Mouse (Mus musculus) limb, embryonic 12.5 days (tissue): ENCODE measurements around the gene Wdr81. TPM values are rescaled to one million over a fixed set of nuclear protein-coding genes. Genes with fewer than 3 reads are reported as not detected.
A peak's percentile ranks its signal among the peaks of the same experiment; 100 is the strongest.

Experiments
- ATAC-seq: fragments of 200-750 bp; cut with Nextera tagmentation; 2 replicates; pipeline ENCODE4 v1.8.0; 2017; ENCODE audit warnings: low read depth, moderate TSS enrichment; ENCODE audit not compliant: insufficient number of reproducible peaks, insufficient read depth, low FRiP score, low TSS enrichment
- H3K27ac ChIP-seq: fragments of 300-500 bp; sonication (generic); 2 replicates; pipeline ENCODE4 v1.5.1; 2016; ENCODE audit warnings: mild to moderate bottlenecking, moderate library complexity
- H3K27me3 ChIP-seq: fragments of 300-500 bp; sonication (generic); 2 replicates; pipeline ENCODE4 v1.6.1; 2016; ENCODE audit warnings: mild to moderate bottlenecking, moderate library complexity
- H3K36me3 ChIP-seq: fragments of 300-500 bp; sonication (generic); 2 replicates; pipeline ENCODE4 v1.6.1; 2016; ENCODE audit warnings: mild to moderate bottlenecking, moderate library complexity
- H3K4me1 ChIP-seq: fragments of 300-500 bp; sonication (generic); replicated peaks from 2 replicates; pipeline ENCODE4 v1.6.1; 2016
- H3K4me2 ChIP-seq: fragments of 300-500 bp; sonication (generic); 2 replicates; pipeline ENCODE4 v1.6.1; 2016; ENCODE audit warnings: mild to moderate bottlenecking, moderate library complexity
- H3K4me3 ChIP-seq: fragments of 300-500 bp; sonication (generic); replicated peaks from 2 replicates; pipeline ENCODE4 v1.5.1; 2016; ENCODE audit warnings: mild to moderate bottlenecking
- H3K9ac ChIP-seq: fragments of 300-500 bp; sonication (generic); replicated peaks from 2 replicates; pipeline ENCODE4 v1.6.1; 2016; ENCODE audit warnings: mild to moderate bottlenecking, moderate library complexity
- H3K9me3 ChIP-seq: fragments of 300-500 bp; sonication (generic); 2 replicates; pipeline ENCODE4 v1.6.1; 2016; ENCODE audit warnings: mild to moderate bottlenecking, moderate library complexity
- WGBS: fragments of 180-500 bp; shearing (Covaris S2); methylation state at CpG from one replicate; pipeline ENCODE4 v1.1.7; 2016; 5-methylcytosine and 5-hydroxymethylcytosine counted together
- polyA plus RNA-seq: library from polyadenylated mRNA; unstranded; fragments of >200 nt; fragmentation: Nextera tagmentation; extraction: Ambion mirVana; gene quantifications from 2 replicates; pipeline ENCODE4 v1.2.1, GENCODE M21; 2016

Wdr81 gene
- 6.8 and 7.1 TPM in 2 replicates for polyA plus RNA-seq

GRCm38 (mm10) chr11:75453991-75454930 is at the start of gene Wdr81:
Gene Wdr81 (minus strand): TSS chr11:75454717.
- WGBS: 2% methylated on average over 56 of the region's 56 CpGs
- ATAC-seq: peak; percentile 85
- H3K27ac ChIP-seq: peak within 1 kb of the TSS; percentile 54; the same call in 1 of the 2 replicates

GRCm38 (mm10) chr11:75498126-75498525 is 43.6 kb upstream of the Wdr81 start:
- no peak overlapping the region for H3K4me3 ChIP-seq

More at GRCm38 (mm10) chr11:75453991-75454930, at the start of gene Wdr81:
- H3K4me2 ChIP-seq: peak within 1 kb of the TSS; percentile 100
- peak within 1 kb of the TSS; percentile 74 for H3K9ac ChIP-seq
- peak within 1 kb of the TSS; percentile 68 for H3K4me3 ChIP-seq
- H3K36me3 ChIP-seq: peaks cover 15% of the 10 kb centered on the region
- no peaks in the 10 kb centered on the region for H3K27me3 ChIP-seq
- no peaks in the 10 kb centered on the region for H3K9me3 ChIP-seq
- peaks cover 20% of the 10 kb centered on the region for H3K4me1 ChIP-seq

GRCm38 (mm10) chr11:75494296-75495049 is 40.0 kb upstream of the Wdr81 start:
- Histone ChIP-seq H3K36me3 (peaks cover 100% of the 10 kb centered on the region), H3K27me3 (no peaks in the 10 kb centered on the region), H3K4me3 (no peak overlapping the region), H3K9ac (no peak overlapping the region), H3K27ac (no peak overlapping the region), H3K9me3 (no peaks in the 10 kb centered on the region), H3K4me1 (no peaks in the 10 kb centered on the region), H3K4me2 (no peak overlapping the region)
- ATAC-seq: no peak
- WGBS: 92% methylated on average over 10 of the region's 10 CpGs

More at GRCm38 (mm10) chr11:75498126-75498525, 43.6 kb upstream of the Wdr81 start:
- no peak overlapping the region for H3K27ac ChIP-seq
- H3K27me3 ChIP-seq: no peaks in the 10 kb centered on the region
- no peak for ATAC-seq
- no peaks in the 10 kb centered on the region for H3K9me3 ChIP-seq
- H3K36me3 ChIP-seq: peaks cover 100% of the 10 kb centered on the region
- H3K4me1 ChIP-seq: no peaks in the 10 kb centered on the region
- 94% methylated on average over 1 of the region's 1 CpGs for WGBS
- no peak overlapping the region for H3K9ac ChIP-seq
- H3K4me2 ChIP-seq: no peak overlapping the region

DNA sequence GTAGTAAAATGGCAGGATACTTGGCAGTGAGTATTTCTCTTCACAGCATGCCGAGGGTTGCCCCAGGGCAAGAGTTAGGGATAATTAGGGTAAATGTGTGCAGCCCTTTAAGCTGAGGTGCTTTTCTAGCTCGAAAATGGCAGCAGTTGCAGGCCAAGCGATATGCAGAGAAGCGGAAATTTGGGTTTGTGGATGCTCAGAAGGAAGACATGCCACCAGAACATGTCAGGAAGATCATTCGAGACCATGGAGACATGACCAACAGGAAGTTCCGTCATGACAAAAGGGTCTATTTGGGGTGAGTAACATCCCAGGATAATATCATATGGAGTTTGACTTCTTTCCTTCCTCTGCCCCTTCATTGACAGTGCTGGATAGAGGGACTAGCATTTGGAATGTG is 33.0 kb upstream of the Wdr81 start:
- Histone ChIP-seq H3K27me3 (no peaks in the 10 kb centered on the region; the same call in 1 of the 2 replicates), H3K4me1 (peaks cover 15% of the 10 kb centered on the region), H3K9ac (peak overlapping the region; percentile 97), H3K27ac (no peak overlapping the region), H3K4me2 (peak overlapping the region; percentile 93), H3K4me3 (peak overlapping the region; percentile 97), H3K36me3 (peaks cover 36% of the 10 kb centered on the region), H3K9me3 (no peaks in the 10 kb centered on the region)
- 40% methylated on average over 6 of the region's 6 CpGs for WGBS
- ATAC-seq: no peak

DNA sequence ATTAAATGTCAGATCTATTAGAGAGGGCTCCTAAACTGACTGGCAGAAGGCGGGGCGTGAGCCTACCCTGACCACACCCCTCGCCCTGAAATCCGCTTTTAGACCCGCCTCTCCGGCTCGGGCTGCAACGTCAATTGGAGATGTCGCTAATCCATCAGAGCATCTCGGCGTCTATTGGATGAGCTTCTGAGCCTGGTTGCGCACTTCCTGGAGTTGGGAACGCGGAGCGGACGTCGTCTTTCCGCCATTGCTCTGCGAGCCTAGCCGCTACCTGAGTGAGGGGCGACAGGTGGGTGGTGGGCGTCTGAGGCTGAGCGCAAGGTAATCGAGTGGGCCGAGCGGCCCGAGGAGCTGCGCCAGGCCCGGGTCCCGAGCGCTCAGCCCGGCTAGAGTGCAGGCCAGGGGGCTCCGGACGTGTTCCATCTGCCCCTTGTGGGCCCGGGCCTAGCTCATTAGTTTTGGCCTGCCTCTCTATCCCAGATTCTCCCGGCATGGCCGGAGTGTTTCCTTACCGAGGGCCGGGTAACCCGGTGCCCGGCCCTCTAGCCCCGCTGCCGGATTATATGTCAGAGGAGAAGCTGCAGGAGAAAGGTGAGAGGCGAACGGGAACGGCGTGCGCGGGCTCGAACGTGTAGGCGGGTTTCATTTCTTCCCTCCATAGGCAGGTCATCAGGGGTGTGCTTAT is 32.2 kb upstream of the Wdr81 start, which contains the start of gene Prpf8:
Gene Prpf8 (plus strand): TSS at position 216 of the 685 bp plus-strand sequence.
- Histone ChIP-seq H3K36me3 (peaks cover 29% of the 10 kb centered on the region), H3K9ac (peak within 1 kb of the TSS; percentile 97), H3K27ac (peak within 1 kb of the TSS; percentile 89), H3K4me3 (peak within 1 kb of the TSS; percentile 97), H3K4me1 (peaks cover 15% of the 10 kb centered on the region), H3K27me3 (no peaks in the 10 kb centered on the region; the same call in 1 of the 2 replicates), H3K4me2 (peak within 1 kb of the TSS; percentile 93), H3K9me3 (no peaks in the 10 kb centered on the region)
- ATAC-seq: peak; percentile 96
- under 1% methylated on average over 52 of the region's 52 CpGs for WGBS

DNA sequence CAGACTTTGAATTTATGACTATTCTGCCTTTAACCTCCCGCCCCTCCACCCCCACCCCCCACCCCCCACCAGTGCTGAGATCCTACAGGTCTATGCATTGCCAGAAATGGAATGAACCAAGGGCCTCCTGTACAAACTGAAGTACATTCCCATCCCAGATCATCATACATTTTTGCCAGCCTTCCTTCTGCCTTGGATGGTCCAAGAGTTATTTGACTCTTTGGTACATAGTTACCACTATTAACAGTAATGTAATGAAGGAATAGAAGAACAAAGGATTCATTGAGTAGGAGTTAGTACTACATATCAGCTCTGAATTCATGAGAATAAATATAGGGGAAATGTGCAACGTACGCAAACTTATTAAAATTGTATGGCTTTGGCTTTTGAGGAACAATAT is 31.7 kb upstream of the Wdr81 start:
- Histone ChIP-seq H3K27me3 (no peaks in the 10 kb centered on the region; the same call in 1 of the 2 replicates), H3K27ac (no peak overlapping the region), H3K4me2 (peak overlapping the region; percentile 44), H3K4me1 (peaks cover 15% of the 10 kb centered on the region), H3K9ac (no peak overlapping the region), H3K36me3 (peaks cover 23% of the 10 kb centered on the region), H3K9me3 (no peaks in the 10 kb centered on the region), H3K4me3 (peak overlapping the region; percentile 97)
- WGBS: 29% methylated on average over 3 of the region's 3 CpGs
- peak; percentile 23; the same call in 1 of the 2 replicates for ATAC-seq

DNA sequence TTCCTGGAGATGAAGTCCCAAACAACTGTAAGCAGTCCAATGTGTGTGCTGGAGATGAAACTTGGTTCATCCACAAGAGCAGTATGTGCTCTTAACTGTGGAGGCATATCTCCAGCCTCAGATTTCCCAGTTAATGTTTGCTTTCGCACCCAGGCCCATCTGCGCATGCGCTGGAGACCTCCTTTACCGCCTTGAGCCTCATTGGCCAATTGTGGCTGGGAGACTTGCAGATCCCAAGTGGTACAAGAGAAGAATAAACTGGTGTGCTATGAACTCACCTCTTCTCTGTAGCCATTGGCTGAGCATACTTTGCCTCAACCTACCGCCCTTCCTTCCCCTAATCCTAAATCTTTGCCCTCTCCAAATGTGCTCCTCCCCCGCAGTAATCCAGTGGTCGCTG is 18.9 kb upstream of the Wdr81 start:
- no peak for ATAC-seq
- Histone ChIP-seq H3K4me3 (no peak overlapping the region), H3K9me3 (no peaks in the 10 kb centered on the region), H3K36me3 (no peaks in the 10 kb centered on the region), H3K4me2 (no peak overlapping the region), H3K4me1 (peaks cover 2% of the 10 kb centered on the region; the same call in 1 of the 2 replicates), H3K9ac (no peak overlapping the region), H3K27ac (no peak overlapping the region), H3K27me3 (peaks cover 10% of the 10 kb centered on the region)
- WGBS: 75% methylated on average over 7 of the region's 7 CpGs

DNA sequence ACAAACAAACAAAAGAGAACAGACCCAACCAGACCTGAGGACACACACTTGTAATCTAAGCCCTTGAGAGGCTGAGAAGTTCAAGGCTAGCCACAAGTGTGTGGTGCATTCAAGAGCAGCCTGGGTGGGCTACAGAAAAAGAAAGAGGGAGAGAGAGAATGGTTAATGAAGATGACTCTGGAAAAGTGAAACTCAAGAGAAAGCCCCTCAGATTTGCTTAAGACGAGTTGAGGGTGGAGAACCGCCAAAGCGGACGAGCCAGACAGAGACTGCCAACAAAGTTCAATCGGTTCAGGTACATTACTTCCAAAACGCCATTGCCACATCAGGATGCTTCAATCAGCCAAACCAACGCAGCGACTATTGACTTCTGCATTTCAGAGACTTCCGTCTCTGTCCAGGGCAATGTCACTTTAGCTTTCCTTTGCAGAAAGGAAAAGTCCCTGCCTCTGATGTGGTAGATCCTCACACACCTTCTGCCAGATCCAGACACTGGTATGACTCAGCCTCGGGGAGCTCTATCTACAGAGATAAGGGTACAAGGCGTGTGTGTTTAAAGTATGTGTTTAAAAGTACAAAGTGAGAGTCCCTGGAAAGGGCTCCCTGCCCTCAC is 18.1 kb upstream of the Wdr81 start:
- no peak overlapping the region for H3K4me3 ChIP-seq
- 0 out of 2 replicates have a peak, but pooled peaks cover 7% of the 10 kb centered on the region for H3K27me3 ChIP-seq
- H3K9me3 ChIP-seq: no peaks in the 10 kb centered on the region
- H3K9ac ChIP-seq: no peak overlapping the region
- no peak overlapping the region for H3K27ac ChIP-seq
- peaks cover 9% of the 10 kb centered on the region for H3K4me1 ChIP-seq
- no peak for ATAC-seq
- WGBS: 88% methylated on average over 11 of the region's 11 CpGs
- no peak overlapping the region for H3K4me2 ChIP-seq
- no peaks in the 10 kb centered on the region for H3K36me3 ChIP-seq

DNA sequence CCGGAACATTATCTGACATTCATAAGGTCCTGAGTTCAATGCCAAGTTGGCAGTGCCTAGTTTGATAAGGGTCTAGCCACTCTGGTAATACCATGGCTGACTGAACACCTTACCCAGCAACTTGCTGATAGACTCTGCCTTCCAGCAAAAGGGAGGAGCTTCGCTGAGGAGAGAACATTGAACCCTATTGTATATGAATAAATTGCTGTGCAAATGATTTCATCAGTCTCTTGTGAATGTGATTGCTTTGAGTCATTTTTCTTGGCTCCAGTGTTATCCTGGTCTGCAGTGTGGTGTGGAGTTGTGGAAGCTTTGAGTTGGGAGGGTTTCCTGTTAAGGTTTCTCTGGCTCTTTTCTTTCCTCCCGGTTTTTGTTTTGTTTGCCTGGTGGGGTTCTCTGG is 16.2 kb upstream of the Wdr81 start:
- no peaks in the 10 kb centered on the region for H3K27me3 ChIP-seq
- H3K9me3 ChIP-seq: no peaks in the 10 kb centered on the region
- H3K9ac ChIP-seq: no peak overlapping the region
- H3K4me1 ChIP-seq: peaks cover 12% of the 10 kb centered on the region
- no peak overlapping the region for H3K27ac ChIP-seq
- no peak for ATAC-seq
- no peak overlapping the region for H3K4me2 ChIP-seq
- 0 out of 2 replicates have a peak, but pooled peaks cover under 1% of the 10 kb centered on the region for H3K36me3 ChIP-seq
- WGBS: 86% methylated on average over 3 of the region's 3 CpGs
- H3K4me3 ChIP-seq: no peak overlapping the region

GRCm38 (mm10) chr11:75469261-75469660 is 14.7 kb upstream of the Wdr81 start:
- Histone ChIP-seq H3K9me3 (no peaks in the 10 kb centered on the region), H3K9ac (no peak overlapping the region), H3K4me3 (no peak overlapping the region), H3K4me2 (no peak overlapping the region), H3K4me1 (peaks cover 12% of the 10 kb centered on the region), H3K27ac (no peak overlapping the region), H3K27me3 (no peaks in the 10 kb centered on the region), H3K36me3 (peaks cover 7% of the 10 kb centered on the region; the same call in 1 of the 2 replicates)
- ATAC-seq: no peak
- 91% methylated on average over 4 of the region's 4 CpGs for WGBS
